Mouse (Mus musculus) megakaryocyte, embryonic 14.5 days (primary cell): ENCODE measurements around the gene L3mbtl3. TPM values are rescaled to one million over a fixed set of nuclear protein-coding genes. Genes with fewer than 3 reads are reported as not detected.

Source experiments
- H3K27me3 ChIP-seq: replicated peaks from 2 replicates; pipeline ENCODE3; 2012; ENCODE audit warnings: inconsistent platforms
- H3K36me3 ChIP-seq: replicated peaks from 2 replicates; pipeline ENCODE3; 2012; ENCODE audit warnings: low read length, inconsistent platforms, mixed read lengths
- H3K4me1 ChIP-seq: 2 replicates; pipeline ENCODE4 v1.6.1; 2012; ENCODE audit warnings: inconsistent platforms
- H3K4me3 ChIP-seq: replicated peaks from 2 replicates; pipeline ENCODE3; 2012; ENCODE audit warnings: moderate library complexity, mild to moderate bottlenecking, inconsistent platforms
- H3K9me3 ChIP-seq: 2 replicates; pipeline ENCODE4 v1.6.1; 2012; ENCODE audit warnings: inconsistent platforms
- FLI1 ChIP-seq: IDR thresholded peaks from 2 replicates; pipeline ENCODE4 v1.6.1; 2012; ENCODE audit warnings: low read length, inconsistent platforms, mixed read lengths
- GATA1 ChIP-seq: IDR thresholded peaks from 3 replicates; pipeline ENCODE4 v1.6.1; 2012; ENCODE audit warnings: mixed read lengths, low read length, inconsistent platforms, borderline replicate concordance
- polyA plus RNA-seq: library from polyadenylated mRNA; stranded (reverse); fragments of >175 nt; gene quantifications from 2 replicates; pipeline ENCODE4 v1.2.3, GENCODE M21; 2012; ENCODE audit warnings: low replicate concordance; ENCODE audit not compliant: insufficient read depth

Gene L3mbtl3
- polyA plus RNA-seq, 1 experiment = 3.8 TPM

DNA sequence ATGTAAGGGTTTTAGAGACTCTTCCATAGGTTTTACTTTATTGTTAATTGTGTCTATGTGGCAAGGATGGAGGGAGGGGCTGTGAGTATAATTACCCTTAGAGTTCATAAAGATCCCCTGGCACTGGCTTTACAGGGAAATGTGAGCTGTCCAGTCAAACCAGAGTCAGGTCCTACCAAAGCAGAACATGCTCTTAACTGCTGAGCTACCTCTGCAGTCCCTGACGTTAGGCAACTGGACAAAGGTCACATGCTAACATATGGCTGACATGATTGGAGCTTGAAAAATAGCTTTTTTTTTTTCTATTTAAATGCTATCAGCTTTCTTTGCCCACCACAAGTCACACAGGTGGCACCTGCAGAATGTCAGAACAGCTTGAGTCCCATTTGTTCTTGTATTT, 25.6 kb downstream of the L3mbtl3 start:
- H3K4me1 ChIP-seq = no peaks in the 10 kb centered on the region
- H3K36me3 ChIP-seq = peaks cover 50% of the 10 kb centered on the region
- TF ChIP-seq FLI1 (no peak), GATA1 (no peak)

DNA sequence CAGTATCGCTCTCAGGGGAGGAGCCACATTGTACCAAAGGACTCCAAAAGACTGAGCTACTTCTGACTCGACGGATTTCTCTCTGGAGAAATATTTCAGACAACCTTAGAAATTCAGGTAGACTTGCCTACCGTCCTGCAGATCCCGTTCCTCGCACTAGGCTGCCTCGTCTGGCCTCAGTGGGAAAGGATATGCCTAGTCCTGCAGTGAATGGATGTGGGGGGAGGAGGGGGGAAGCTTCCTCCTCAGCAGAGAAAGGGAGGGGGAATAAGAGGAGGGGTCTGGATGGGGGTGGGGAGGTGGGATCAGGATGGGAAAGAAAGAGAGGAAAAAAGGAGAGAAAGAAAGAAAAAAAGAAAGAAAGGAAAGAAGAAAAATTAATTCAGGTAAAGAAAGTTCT, 28.2 kb downstream of the L3mbtl3 start:
- no peaks in the 10 kb centered on the region for H3K27me3 ChIP-seq
- H3K36me3 ChIP-seq = peaks cover 67% of the 10 kb centered on the region
- TF ChIP-seq FLI1 = no peak
- no peak for TF ChIP-seq GATA1
- no peaks in the 10 kb centered on the region for H3K4me1 ChIP-seq
- no peaks in the 10 kb centered on the region for H3K9me3 ChIP-seq
- no peak overlapping the region for H3K4me3 ChIP-seq

More for the DNA sequence above, 25.6 kb downstream of the L3mbtl3 start:
- H3K9me3 ChIP-seq = no peaks in the 10 kb centered on the region
- no peaks in the 10 kb centered on the region for H3K27me3 ChIP-seq
- no peak overlapping the region for H3K4me3 ChIP-seq

DNA sequence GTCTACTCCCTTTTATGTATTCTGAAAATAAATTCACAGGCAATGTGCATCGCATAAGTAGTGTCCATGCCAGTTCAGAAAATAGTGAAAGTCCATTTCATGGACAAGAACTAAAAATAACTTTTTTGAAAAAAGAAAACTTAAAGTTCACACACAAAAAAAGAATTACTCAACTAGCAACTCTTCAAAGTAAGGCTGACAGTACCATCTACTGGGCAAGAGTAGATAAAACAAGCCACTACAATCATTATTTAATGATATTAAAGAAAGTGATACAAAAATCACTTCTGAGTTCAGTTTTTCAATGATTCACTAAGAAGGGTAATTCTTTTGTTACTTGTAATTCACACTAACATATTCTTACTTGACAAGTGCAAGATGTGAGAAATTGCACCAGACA, 29.9 kb downstream of the L3mbtl3 start:
- Histone ChIP-seq H3K4me3 (no peak overlapping the region), H3K9me3 (no peaks in the 10 kb centered on the region), H3K27me3 (no peaks in the 10 kb centered on the region), H3K36me3 (peaks cover 67% of the 10 kb centered on the region), H3K4me1 (no peaks in the 10 kb centered on the region)
- TF ChIP-seq GATA1 (no peak), FLI1 (no peak)

DNA sequence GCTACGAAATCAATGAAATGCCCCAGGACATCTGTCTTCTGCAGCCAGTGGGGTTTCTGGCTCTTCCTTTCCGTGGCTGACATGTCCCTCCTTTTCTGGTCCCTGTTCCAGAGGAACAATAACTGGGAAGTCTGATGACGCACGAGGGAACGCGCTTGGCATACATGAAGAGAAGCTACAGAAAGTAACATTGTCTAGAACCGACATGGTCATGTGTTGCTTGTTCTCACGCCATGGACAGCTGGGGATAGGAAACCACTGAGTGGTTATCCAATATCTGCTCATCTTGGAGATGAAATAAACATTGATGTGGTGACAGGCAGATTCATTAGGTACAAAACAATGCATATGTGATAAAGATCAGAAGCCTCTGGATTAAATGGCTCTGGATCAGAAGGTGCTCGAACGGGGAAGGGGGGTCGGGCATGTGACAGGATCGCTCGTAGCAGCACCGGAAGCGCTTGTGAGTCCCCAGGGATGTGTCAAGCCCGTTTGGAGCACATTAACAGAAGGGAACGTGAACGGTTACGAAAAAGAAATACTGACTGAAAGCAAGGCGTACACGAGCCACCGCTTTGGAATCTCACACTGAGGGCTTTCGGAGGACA, 37.8 kb downstream of the L3mbtl3 start:
- no peaks in the 10 kb centered on the region for H3K9me3 ChIP-seq
- no peak overlapping the region for H3K4me3 ChIP-seq
- TF ChIP-seq GATA1 = no peak
- no peak for TF ChIP-seq FLI1
- H3K36me3 ChIP-seq = peaks cover 96% of the 10 kb centered on the region
- H3K4me1 ChIP-seq = peaks cover 18% of the 10 kb centered on the region
- H3K27me3 ChIP-seq = no peaks in the 10 kb centered on the region

DNA sequence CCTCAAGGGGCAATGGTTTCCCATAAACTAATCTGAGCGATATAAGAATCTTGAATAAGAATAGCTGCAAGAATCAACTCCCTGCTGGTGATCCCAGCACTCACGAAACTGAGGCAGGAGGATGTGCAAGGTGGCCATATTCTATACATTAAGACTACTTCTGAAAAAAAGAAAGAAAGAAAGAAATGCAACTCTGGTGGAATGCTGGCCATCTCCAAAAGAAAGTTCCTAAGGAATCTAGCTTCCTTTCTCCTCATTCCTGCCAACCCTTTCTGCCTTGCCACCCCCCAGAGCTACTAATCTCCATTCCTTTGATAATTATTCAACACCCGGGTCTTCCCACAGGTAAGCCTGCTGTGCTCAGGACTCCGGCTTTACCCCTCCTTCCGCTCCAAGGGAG, 41.8 kb downstream of the L3mbtl3 start:
- Histone ChIP-seq H3K9me3 (no peaks in the 10 kb centered on the region), H3K36me3 (peaks cover 82% of the 10 kb centered on the region)

DNA sequence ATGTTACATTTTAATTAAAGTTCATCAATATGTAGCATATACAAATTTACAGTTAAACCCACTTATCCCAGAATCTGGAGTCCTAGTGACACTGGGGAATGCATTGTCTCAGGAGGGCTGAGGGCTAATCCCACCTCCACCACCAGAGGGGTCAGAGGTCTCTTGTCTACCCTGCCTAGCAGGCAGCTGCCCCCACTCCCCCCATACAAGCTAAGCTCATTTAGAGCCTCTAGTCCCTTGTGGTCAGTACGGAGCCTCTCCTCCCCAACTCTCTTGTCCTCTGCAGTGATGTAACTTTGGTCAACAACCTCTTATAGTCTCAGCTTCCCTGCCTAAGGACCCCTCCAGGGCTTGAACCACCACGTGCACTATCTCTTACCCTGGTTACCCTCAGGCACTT, 43.0 kb downstream of the L3mbtl3 start:
- Histone ChIP-seq H3K36me3 (peaks cover 81% of the 10 kb centered on the region), H3K9me3 (no peaks in the 10 kb centered on the region), H3K4me1 (peaks cover 3% of the 10 kb centered on the region; the same call in 1 of the 2 replicates), H3K27me3 (no peaks in the 10 kb centered on the region), H3K4me3 (no peak overlapping the region)
- TF ChIP-seq FLI1 (no peak), GATA1 (no peak)

More for the DNA sequence above, 41.8 kb downstream of the L3mbtl3 start:
- Histone ChIP-seq H3K4me3 (no peak overlapping the region), H3K4me1 (peaks cover 3% of the 10 kb centered on the region; the same call in 1 of the 2 replicates), H3K27me3 (no peaks in the 10 kb centered on the region)
- TF ChIP-seq GATA1 (no peak), FLI1 (no peak)

DNA sequence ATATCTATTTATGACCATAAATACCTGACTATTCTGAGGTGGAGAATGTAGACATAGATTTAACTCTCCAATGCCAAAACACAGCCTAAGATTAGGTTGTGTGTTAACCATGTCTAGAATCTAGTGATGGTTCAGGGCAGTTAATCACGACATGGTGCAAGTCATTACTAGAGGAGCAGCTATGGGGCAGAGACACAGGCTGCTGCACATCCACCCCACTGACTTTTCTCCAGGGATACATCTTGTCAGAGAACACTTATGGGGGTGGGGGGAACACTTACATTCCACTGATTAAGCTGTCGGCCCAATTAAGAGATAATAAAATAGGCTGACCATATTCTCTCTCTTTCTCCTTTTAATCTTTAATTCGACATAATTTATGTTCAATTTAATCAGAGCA, 46.9 kb downstream of the L3mbtl3 start:
- no peak for TF ChIP-seq GATA1
- TF ChIP-seq FLI1 = no peak
- H3K27me3 ChIP-seq = no peaks in the 10 kb centered on the region

DNA sequence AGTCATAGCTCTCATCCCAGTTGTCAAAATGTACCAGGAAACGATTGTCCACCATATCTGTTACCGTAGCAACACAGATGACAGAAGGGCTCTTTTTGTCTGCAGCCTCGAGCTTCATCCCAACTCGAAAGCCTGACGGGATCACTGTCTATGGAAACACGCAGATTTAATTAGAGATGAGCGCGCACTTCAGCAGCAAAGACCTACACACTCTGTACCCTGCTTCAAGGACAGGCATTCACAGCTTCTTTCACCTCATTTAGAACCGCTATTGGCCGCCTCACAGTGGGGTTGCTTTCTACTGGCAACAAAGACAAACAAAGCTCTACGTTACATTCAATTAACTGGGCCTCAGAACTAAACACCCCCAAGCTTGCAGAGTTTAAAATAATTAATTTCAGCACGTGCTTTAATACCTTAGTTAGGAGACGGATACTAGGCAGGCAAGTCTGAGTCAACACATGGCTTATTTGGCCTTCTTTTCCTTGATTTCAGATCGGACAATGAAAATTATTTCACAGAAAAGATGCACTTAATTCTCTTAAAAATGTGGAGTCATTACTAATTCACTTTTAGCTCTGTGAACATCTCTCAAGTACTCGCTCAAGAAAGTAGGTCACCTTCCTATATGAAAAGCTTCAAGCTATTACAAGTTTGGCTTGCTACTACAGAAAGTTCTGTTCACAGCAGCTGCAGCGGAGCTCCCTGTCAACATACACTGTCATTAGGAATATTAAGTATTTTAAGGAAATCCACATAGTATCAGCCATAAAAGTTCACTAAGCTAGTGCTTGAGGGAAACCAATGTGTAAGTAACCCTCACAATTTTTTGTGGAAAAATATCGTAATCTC, 47.9 kb downstream of the L3mbtl3 start:
- H3K9me3 ChIP-seq = no peaks in the 10 kb centered on the region
- no peak overlapping the region for H3K4me3 ChIP-seq
- H3K4me1 ChIP-seq = peaks cover 29% of the 10 kb centered on the region
- no peak for TF ChIP-seq FLI1
- peaks cover 67% of the 10 kb centered on the region for H3K36me3 ChIP-seq
- no peaks in the 10 kb centered on the region for H3K27me3 ChIP-seq

More for the DNA sequence above, 46.9 kb downstream of the L3mbtl3 start:
- Histone ChIP-seq H3K9me3 (no peaks in the 10 kb centered on the region), H3K36me3 (peaks cover 68% of the 10 kb centered on the region), H3K4me3 (no peak overlapping the region), H3K4me1 (peaks cover 22% of the 10 kb centered on the region)

DNA sequence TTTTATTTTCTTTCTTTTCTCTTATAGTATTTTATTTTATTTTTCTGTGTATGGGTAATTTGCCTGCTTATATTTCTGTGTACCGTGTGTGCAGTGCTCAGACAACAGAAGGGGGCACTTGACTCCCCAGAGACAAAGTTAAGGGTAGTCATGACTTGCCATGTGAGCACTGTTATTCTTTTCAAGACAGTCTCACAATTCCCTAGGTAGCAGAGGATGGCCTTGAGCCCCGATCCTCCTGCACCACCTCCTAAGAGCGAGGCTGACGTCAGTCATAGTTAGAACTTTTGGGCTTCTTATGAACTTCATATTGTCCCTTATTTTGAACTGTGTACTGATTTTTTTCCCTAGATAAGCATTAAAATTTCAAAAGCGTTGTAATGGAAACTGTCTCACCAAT, 48.5 kb downstream of the L3mbtl3 start:
- H3K9me3 ChIP-seq = no peaks in the 10 kb centered on the region
- H3K4me3 ChIP-seq = no peak overlapping the region
- peaks cover 33% of the 10 kb centered on the region for H3K4me1 ChIP-seq
- no peaks in the 10 kb centered on the region for H3K27me3 ChIP-seq
- H3K36me3 ChIP-seq = peaks cover 65% of the 10 kb centered on the region
- TF ChIP-seq GATA1 (no peak), FLI1 (no peak)

DNA sequence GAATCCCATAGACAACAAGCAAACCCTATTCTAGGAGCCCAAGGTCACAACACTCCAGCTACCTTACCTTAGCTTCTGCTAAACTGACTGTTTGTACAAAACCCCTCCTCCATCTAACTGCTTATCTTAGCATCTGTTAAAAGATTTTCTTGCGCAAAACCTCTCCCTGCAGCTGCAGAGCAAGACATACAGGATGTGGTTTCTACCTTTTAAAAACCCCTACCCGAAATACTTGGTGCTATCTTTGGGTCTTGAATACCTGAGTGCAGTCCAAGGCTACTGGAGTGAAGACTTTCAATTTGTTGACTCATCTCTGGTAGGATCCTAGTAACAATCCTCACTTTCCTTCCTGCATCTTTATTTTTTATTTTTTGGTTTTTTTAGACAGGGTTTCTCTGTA, 50.5 kb downstream of the L3mbtl3 start:
- H3K4me1 ChIP-seq = peaks cover 45% of the 10 kb centered on the region
- no peaks in the 10 kb centered on the region for H3K27me3 ChIP-seq
- H3K36me3 ChIP-seq = peaks cover 62% of the 10 kb centered on the region
- H3K4me3 ChIP-seq = no peak overlapping the region
- TF ChIP-seq GATA1 (no peak), FLI1 (no peak)
- no peaks in the 10 kb centered on the region for H3K9me3 ChIP-seq
